Mouse (Mus musculus): ENCODE data around the gene 5730522E02Rik.

GRCm38 (mm10) chr11:26098933-26099332 lies 111.6 kb downstream of the 5730522E02Rik start:
- TF ChIP-seq RAD21 (IDR thresholded peaks at IDR 0.05; ENCODE audit: low read depth, low read length) (no peak), E2F4 (IDR thresholded peaks at IDR 0.05; ENCODE audit: borderline replicate concordance, low read depth, low read length) (no peak), POLR2AphosphoS2 (IDR thresholded peaks at IDR 0.05; ENCODE audit: low read length) (no peak), CTCF (IDR thresholded peaks at IDR 0.05 in 2 of 3, conservative IDR thresholded peaks at IDR 0.05 in 1 of 3; ENCODE audit: control insufficient read depth in 1 of 3, insufficient read depth in 1 of 3, low read depth in 2 of 3, low read length in 3 of 3, poor library complexity in 1 of 3, severe bottlenecking in 1 of 3) (no peak), POLR2A (IDR thresholded peaks at IDR 0.05; ENCODE audit: control insufficient read depth in 1 of 2, insufficient read depth in 1 of 2, low read depth in 1 of 2, low read length in 2 of 2, poor library complexity in 1 of 2) (no peak), CHD2 (IDR thresholded peaks at IDR 0.05; ENCODE audit: low read length) (no peak), HCFC1 (IDR thresholded peaks at IDR 0.05; ENCODE audit: low read depth, low read length) (no peak), USF1 (IDR thresholded peaks at IDR 0.05; ENCODE audit: low read depth, low read length) (no peak), ZKSCAN1 (IDR thresholded peaks at IDR 0.05; ENCODE audit: low read depth, low read length) (no peak), KAT2A (conservative IDR thresholded peaks at IDR 0.05; ENCODE audit: low read depth, low read length) (no peak), BHLHE40 (IDR thresholded peaks at IDR 0.05; ENCODE audit: borderline replicate concordance, low read depth, low read length) (no peak)

Data from MEL (cell line).